Mouse (Mus musculus): ENCODE data around the gene Lysmd3. TPM values are rescaled to one million over a fixed set of nuclear protein-coding genes. Genes with fewer than 3 reads are reported as not detected.
A peak's percentile ranks its signal among the peaks of the same experiment; 100 is the strongest.
"Not testable (repeated sequence)": the region's sequence is repeated elsewhere in the genome, so short reads cannot be mapped to it uniquely, and the experiment has no call there.

The Lysmd3 gene
- total RNA-seq (2021), result 25.9 and 27.9 TPM in 2 replicates
- long read RNA-seq, experiment 1, full-length matches to known transcripts, result 8 of 9 reads
- long read RNA-seq, experiment 1, partial matches to known transcripts, result 0 of 9 reads
- long read RNA-seq, experiment 1, other reads (novel, unspliced or antisense), result 1 of 9 reads
- long read RNA-seq, experiment 2, full-length matches to known transcripts, result 9 of 11 reads
- long read RNA-seq, experiment 2, partial matches to known transcripts, result 0 of 11 reads
- long read RNA-seq, experiment 2, other reads (novel, unspliced or antisense), result 2 of 11 reads

DNA sequence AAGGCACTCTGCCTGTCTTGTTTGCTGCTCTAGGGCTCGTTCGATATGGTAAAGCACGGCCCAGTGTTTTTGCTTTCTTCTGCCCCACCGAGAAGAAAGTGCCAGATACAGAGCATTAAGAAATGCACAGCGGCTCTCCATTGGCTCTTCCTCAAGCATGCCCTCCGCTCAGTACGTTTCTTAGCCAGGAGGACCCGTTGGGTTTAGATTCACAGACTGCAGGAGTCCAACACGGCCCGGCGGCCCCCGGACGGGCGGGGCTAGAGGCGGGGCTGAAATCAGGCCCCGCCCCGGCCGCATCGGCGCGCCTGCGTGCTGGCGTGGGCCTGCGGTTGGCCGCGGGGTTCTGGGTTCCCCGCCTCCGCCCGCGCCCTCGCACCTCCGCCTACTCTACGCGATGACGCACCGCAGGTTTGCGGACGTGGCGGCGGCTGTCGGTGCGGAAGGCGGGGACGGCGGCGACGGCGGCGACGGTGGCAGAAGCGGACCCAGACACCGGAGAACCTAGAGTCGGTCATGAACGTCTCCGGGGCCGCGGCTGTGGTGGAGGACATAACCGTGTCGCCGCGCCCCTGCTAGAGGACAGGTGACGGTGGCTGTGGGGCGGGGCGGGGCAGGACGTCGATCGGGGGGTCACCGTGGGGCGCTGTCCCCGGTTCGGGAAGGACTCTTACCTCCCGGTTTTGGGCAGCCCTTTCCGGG is at the start of gene Lysmd3:
Gene Lysmd3 (plus strand): TSS at position 313 of the 702 bp plus-strand sequence.
- DNase-seq, result peak; percentile 97

DNA sequence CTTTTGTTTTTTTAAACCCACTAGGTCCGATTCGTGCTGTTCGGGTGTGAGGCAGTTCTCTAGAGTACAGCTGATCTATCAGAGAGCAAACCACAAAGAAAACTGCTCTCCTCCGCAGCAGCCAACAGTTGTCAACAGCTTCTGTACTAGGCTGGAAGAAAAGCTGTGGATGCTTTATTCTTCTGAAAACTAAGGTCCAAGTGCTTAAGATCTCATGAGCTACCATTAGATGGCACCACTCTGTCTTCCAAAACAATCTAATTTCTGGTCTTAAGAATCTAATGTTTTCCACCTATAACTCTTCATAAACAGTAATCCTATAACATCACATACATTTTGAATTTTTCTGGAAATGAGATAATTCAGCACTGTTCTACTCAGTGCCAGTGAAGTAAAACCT is 47.1 kb upstream of the Lysmd3 start:
- no peak for DNase-seq

DNA sequence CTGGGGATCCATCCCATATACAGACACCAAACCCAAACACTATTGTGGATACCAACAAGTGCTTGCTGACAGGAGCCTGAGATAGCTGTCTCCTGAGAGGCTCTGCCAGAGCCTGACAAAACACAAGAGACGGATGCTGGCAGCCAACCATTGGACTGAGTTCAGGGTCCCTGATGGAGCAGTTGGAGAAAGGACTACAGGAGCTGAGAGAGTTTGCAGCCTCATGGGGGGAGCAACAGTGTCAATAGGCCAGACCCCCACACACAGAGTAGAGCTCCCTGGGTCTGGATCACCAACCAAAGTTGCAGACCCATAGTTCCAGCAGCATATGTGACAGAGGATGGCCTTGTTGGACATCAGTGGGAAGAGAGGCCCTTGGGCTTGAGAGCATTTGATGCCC is 29.6 kb upstream of the Lysmd3 start:
- not testable (repeated sequence) for DNase-seq

DNA sequence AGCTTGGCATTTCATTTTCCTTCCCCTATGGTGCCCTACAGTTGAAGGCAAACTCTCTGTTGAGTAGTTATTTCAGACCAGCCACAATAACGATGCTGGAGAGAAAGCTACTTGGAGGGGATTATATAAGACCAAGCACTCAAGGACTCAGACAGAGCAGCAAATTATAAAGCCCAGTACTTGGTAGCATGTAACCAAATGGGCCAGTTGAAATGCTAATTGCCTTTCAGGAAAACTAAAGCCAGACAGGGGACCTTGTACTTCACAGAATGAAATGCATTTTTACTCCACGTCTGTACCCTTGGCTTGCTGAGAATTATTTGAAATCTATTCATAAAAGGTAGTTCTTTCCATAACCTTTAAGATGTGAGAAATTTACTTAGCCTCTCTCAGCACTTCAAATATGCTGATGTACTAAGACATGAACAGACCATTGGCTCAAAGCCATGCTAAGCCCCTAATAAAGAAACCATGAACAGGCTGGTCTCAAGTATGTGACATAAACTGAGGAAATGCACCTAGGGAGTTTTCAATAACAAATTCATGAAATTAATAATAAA is 28.8 kb upstream of the Lysmd3 start:
- DNase-seq, result no peak

DNA sequence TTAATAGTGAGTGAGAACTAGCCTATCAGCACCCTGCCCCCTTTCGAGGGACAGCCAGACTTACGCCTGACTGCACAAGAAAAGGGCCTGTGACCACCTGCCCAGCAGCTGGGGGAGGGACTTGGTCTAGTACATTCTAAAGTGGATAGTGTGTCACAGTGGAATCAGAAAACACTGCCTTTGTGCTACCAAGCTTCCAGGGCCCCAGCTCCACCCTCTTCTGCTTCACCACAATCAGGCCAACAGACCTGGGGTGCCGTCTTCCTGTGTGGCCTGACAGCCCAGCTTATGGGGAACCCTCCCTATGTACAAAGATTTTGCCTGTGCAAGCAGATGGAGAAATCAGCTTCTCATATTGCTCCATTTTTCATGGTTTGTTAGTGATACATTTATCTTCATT is 28.1 kb upstream of the Lysmd3 start:
- DNase-seq, result no peak

DNA sequence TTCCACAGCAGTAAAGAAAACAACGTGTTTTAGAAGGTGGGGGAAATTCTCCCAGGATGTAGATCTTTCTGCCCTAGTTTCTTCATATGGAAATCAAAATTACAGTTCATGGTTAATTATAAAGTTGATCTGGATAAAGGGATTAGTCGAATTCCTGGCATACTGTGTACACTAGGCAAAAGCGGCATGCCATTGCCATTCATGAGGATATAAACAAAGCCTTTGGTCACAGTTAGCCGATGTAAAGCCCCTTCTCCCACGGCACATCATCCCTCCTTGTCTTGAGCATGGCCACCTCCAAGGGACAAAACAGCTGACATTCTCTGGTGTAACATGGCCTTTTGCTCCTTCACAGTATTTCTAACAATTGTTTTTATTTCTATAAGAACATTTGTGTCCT is 26.9 kb upstream of the Lysmd3 start:
- no peak for DNase-seq

DNA sequence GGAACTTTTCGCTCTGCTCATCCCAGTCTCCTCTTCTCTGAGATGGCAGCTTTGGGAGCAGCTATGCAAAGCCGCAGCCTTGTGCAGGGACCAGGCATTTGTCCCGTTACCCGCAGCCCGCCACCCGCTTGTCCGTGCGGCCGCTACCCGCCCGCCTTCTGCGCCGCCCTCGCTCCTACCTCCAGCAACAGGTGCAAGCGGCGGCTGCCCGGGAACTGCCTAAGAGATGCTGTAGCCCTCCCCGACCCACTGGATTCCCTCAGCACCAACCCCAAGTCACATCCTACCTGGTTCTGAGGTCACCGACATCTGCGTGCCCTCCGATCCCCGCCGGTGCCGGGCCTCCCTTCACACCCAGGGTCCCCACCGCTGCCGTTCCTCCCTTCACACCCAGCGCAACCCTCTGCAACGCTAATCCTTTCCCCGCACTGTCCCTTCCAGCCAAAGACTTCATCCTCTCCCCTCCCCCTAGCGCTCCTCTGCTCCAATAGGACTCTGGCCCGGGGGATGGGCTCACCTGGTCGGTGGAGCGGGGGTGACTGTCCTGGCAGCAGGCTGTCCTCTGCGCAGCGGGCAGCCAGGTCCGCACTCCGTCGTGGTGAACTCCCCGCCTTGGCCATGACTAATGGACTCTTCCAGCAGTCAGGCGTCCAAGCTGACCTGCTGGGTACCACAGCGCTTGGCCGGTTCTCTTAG is 24.6 kb upstream of the Lysmd3 start, which contains the start of gene Adgrv1:
Gene Adgrv1 (minus strand): TSS at position 435 of the 696 bp plus-strand sequence.
- DNase-seq, result peak; percentile 92

DNA sequence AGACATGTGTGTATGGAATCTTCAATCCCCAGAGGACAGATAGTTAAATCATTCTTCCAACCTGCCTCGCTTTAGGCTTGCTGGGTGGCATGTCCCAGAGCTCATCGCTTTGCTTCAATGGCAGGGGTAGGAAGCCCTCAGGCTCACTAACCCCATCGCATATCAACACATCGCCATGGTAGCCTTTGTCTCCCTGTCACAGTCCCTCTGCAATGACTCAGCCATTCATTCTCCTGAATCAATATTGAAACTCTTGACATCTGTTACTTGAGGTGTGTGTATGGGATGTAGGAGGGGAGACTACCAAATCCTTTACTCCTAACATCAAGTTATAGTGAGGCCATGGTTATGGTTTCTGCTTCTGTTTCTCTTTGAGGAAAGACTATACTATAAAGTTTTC is 17.8 kb upstream of the Lysmd3 start:
- DNase-seq, result no peak

DNA sequence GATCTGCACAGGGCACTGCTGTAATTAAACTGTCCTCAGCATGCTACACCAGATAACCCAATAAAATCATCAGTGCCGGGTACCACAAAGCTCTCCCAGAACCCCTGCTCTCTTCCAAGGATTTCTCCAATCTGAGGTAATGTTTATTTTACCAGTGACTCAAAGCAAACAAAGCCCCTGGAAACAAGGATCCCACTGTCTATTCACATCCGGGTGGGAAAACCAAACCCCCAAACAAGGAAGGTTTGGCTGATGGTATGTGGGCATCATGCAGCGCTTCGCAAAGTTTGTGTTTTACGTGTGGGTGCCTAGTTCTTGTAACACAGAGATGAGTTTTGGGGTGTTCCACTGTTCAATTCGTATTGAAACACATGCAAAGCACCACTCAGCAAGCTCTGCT is 16.6 kb upstream of the Lysmd3 start:
- DNase-seq, result no peak

DNA sequence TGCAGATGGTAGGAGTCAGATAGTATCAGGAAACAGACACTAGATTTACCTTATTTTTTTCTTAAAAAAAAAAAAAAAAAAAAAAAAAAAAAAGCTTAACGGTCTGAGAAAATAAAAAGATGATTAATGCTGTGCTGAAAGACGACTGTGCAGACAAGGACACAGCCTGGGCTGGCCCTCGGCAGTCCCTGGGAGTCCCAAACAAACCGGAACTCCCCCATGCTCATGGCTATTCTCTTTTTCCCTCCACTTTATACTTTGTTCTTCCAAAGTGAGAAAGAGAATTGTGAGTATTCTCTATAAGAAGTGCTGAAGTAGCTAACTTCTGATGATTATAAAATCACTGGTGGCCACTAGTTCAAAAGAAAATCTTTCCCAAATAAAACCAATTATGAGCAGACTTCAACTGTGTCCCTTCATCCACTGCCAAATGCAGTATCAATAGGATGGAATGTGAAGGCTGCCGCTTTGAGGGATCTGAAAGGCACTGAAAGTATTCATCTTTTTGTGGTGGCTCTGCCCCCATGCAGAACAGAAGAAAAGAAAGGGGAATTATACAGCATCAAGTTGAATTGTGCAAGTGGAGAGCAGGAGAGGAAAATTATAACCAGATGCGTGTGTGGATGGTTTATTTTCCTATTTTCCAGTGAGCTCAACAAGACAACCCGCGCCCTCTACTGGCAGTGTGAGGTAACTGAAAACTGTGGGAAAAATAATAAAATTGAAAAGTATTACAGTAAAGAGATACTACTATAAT is 16.0 kb upstream of the Lysmd3 start:
- DNase-seq, result peak; percentile 60

DNA sequence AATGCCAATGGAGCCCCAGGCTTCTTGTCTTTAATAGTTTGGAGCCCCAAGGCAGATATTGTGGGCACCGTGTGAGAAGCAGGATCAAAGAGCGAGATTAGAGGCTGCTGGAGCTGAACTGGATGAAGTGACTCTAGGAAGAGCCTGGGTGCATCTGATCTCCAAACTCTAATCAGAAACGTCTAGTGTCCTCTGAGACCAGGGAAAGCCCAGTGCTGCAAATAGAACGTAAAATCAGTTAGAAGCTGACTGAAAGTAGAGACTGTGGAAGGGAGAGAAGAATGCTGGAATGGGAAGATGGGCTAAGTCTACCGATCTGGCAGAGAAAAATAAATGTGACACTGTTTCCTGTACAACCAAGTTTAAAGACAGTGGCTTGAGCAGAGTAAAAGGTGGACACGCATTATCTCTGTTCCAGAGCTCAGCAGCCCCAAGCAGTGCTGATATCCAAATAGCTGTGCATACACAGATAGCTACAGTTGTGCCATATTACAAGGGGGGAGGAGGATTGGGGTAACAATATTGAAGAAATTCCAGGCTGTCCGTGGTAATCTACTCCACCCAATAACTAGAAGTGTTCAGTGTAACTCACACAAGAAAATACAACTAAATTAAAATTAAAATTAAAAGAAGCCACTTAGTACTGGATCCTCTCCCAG is 14.8 kb upstream of the Lysmd3 start:
- no peak for DNase-seq

DNA sequence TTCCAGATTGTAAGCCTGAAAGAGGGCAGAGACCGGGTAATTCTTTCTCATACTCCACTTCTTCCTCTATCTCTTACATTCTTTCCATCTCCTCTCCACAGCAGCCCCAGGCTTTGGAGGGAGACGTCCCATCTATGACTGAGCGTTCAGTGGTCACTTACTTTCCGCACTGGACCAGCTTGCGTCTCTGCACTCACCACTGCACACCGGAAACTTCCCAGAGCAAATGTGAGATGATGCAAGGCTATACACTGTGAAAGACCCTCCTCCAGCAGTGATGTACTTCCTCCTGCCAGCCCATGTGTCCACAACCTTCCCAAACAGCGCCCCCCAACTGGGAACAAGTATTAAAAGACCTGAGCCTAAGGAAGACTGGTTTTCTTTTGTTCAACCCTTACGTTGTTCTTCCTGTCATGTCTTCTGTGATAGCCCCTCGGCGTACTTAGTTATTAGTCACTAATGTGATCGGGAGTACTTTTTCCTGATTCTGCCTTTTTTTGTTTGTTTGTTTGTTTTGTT is 13.4 kb upstream of the Lysmd3 start:
- DNase-seq, result no peak

DNA sequence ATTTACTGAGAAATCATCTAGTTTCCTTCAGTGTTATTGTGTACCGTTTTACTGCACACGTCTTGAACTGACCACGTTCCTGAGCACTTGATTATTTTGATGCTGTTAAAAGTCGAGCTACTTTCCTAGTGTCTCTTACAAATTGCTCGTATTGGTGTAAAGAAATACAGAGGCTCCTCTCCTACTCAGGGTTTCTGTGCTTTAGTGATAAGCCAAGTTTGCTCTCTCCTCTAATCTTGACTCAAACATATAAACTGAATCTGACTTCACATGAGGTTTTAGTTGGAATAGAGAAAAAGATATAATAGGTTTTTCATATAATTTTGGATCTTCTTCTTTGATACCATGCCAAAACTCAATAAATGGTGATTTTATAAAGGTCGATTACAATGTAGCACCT is 11.1 kb upstream of the Lysmd3 start:
- no peak for DNase-seq

DNA sequence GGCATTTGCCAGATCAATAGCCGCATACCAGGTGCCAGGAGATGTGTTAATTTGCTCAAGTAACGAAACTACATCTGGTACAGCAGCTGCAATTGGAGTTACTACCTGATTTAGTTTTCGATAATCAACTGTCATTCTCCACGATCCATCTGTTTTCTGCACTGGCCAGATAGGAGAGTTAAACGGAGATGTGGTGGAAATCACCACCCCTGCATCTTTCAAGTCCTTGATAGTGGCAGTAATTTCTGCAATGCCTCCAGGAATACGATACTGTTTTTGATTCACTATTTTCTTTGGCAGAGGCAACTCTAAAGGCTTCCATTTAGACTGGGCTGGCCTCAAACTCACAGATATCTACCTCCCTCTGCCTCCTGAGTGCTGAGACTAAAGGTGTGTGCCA is 7.1 kb upstream of the Lysmd3 start:
- not testable (repeated sequence) for DNase-seq

DNA sequence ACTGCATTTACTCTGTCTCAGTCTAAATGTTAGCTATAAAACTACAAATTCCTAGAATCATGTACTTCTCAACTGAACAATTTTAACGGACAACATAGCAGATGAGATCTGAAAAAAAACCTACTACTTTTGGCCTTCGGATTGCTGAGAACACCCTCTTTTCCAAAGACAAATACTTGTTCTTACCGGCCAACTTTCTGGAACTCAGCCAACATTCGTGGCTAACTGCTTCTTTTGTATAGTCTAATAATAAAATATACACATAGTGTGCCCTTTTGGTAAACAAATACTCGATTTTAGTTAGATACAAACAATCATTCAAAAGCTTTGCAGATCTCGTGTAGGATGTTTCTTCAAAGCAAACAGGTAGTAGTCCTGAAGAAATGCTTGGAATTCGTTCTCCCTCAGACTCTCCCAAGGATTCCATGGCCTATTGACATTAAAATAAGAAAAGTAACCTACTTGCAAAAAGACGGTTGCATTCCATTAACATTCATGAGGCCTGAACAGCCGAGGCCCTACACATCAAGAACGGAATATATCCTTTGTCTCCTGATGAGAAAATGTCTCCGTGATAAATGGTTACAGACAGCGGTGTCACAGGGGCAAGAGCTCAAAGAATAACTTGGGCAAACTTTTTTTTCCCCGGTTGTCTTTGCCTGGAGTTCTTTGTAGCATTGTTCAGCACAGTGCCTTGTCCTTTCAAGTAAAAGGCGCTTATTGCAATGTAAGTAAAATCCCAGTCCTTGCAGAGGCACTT is 1.2 kb upstream of the Lysmd3 start:
- peak; percentile 30 for DNase-seq

DNA sequence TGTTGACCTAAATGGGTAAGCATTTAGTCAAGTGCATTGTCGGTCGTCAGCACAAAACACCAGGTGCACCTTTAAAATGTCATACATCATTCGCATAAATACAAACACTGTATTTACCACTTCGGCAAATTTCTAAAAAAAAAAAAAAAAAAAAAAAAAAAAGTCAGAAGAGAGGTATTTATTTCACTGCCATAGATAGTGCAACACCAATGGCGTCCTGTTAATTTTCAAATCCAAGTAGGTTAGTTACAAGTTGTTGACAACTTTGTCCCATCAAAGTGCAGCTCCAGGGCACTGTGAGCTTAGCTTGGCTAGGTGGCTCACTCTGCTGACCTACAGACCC is 484 bp upstream of the Lysmd3 start:
- no peak for DNase-seq

DNA sequence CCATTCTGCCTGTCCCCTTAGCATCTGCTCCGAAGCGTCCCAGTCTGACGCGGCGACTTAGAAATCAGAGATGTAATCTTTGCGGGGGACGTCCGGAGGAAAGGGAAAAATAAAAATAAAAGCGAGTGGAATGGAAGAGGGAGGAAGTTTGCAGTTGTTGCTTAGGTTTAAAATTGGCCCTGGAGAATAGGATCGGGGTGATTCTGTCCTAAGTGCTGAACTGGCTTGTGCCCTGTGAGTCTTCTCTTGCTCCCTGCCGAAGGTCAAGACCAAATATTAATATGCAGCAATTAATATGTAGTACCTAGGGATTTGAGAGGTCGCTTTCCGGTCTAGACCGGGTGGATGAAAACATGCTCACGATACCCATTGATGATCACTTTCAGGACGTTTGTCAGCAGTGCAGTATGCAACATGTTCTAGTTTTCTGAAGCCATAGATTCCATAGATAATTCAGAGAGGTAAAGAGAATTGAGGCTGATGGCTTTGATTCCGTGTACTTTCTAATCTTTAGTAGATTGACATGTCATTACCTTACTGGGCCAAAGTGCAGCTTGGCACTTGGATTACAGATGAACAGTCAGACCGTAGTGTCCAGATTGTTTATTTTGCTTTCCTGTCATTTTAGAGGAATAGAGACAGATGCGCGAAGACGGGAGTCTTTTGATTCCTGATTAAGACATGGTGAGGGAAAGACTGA is 740 bp downstream of the Lysmd3 start:
- no peak for DNase-seq

DNA sequence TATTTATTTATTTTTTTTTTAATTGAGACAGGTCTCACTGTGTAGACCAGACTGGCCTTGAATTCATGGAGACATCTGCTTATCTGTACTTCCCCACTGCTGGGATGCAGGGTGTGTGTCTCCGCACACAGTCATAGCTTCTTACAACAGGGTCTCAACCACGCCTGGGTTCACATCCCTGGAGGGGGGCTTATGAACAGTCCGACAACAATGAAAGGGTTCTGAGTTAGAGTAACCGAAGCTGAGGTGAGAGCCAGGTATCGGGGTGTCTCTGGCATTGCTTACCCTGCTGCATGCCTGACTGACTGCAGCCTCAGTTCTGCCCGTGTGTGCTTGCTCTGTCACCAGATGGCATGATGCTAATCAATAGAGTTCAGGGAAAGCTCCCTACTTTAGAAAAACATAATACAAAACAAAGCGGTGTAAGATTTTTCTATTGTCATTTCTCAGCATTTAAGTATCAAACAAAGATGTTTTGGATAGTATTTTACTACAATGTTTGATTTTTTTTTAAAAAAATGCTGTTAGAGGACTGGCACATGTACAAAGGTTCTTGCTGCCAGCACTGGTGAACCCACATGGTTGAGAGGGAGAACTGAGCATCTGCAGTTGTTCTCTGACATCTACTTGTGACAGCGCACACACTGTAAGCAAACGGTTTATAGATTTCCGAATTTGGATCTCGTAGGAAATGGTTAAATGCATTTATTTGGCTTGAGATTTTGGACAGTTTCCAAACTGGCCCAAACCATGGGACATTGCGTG is 6.3 kb downstream of the Lysmd3 start:
- DNase-seq, result no peak

DNA sequence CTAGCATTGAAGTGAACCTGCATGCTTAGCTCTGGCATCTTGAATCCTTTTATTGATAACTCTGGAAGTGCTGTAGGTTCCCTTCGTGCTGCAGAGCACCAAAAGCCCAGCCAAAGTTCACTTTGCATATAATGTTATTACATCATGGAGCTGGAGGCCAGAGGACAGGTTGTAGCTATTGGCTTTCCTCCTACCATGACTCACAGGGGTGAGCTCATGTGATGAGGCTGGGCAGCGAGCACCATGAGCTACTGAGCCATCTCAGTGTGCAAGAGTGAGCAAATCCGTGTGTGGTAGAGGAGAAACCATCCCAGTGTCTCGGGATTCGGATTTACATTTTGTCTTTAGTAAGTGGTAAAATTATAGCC is 6.9 kb downstream of the Lysmd3 start:
- DNase-seq, result peak; percentile 40

Measured in adrenal gland, postnatal 14 days (tissue).